Mouse (Mus musculus): ENCODE measurements around the gene Zbtb33. TPM values are rescaled to one million over a fixed set of nuclear protein-coding genes. Genes with fewer than 3 reads are reported as not detected.

The Zbtb33 gene
- polyA plus RNA-seq, 1 experiment from 2014 or later = 3.2 TPM

Small RNA genes lying within 50 kb of the gene (microRNA-seq; reads per million reads assigned to microRNA genes)
- gene Mir3110 (ENCODE audit: borderline number of aligned reads) = 3.9 reads per million, percentile 6 among the genes with 10 or more reads in this experiment

Other genes with a start within 250 kb of the Zbtb33 start
- gene Btg1-ps1, start 171.0 kb upstream of the Zbtb33 start, polyA plus RNA-seq (2014; fragmentation: Nextera tagmentation; extraction: Ambion mirVana) = not detected in 2 replicates
- gene Btg1-ps2, start 146.7 kb upstream of the Zbtb33 start, polyA plus RNA-seq (2014; fragmentation: Nextera tagmentation; extraction: Ambion mirVana) = not detected in 2 replicates
- gene Rhox10, start 123.3 kb upstream of the Zbtb33 start, polyA plus RNA-seq (2014; fragmentation: Nextera tagmentation; extraction: Ambion mirVana) = not detected in 2 replicates
- gene Rhox11, start 104.7 kb upstream of the Zbtb33 start, polyA plus RNA-seq (2014; fragmentation: Nextera tagmentation; extraction: Ambion mirVana) = not detected in 2 replicates
- gene Rhox12, start 78.9 kb upstream of the Zbtb33 start, polyA plus RNA-seq (2014; fragmentation: Nextera tagmentation; extraction: Ambion mirVana) = not detected in 2 replicates
- not detected in 2 replicates for gene Rhox13, start 68.6 kb upstream of the Zbtb33 start, polyA plus RNA-seq (2014; fragmentation: Nextera tagmentation; extraction: Ambion mirVana)
- 11.4 and 11.5 TPM in 2 replicates for gene Tmem255a, start 62.6 kb downstream of the Zbtb33 start, polyA plus RNA-seq (2014; fragmentation: Nextera tagmentation; extraction: Ambion mirVana)
- not detected in 2 replicates for gene Atp1b4, start 126.4 kb downstream of the Zbtb33 start, polyA plus RNA-seq (2014; fragmentation: Nextera tagmentation; extraction: Ambion mirVana)